Mouse (Mus musculus) monocyte, adult 59 days (primary cell): ENCODE measurements around the gene Pou2f1. TPM values are rescaled to one million over a fixed set of nuclear protein-coding genes. Genes with fewer than 3 reads are reported as not detected.

Experiments used
- total RNA-seq, 2 experiments: library from RNA; stranded (reverse); gene quantifications; one replicate each; pipeline ENCODE4 v1.2.4; 2023

The Pou2f1 gene
- total RNA-seq, result 10 to 100 TPM; 19.8 to 23.1 TPM

DNA sequence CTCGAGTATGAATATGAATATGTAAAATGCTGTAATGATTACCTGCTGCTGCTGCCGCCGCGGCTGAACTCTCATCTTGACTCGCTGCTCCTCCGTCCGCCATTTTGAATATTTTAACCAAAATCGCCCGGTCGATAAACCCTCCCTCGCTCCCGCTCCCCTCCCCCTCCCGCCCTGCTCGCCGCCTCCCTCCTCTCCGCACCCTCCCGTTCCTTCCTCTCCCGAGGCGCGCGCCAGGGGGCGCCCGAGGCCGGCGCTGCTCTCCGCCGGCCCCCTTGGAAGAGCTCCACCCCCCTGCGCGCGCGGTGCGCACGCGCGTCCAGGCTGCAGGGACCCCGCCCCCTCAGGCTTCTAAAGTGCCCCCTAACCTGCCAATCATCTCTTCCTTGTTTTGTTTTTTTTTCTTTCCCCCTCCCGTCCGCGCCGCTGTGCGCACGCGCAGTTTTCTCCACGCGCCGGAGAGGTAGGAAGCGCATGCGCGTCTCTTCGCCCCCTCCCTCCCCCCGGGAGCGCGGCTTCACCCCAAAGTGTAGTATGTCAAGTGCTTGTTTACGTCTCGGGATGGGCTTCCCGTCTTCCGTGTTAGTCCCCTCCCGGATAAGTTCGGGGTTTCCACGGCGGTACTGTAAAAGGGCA lies at the start of gene Pou2f1:
Gene Pou2f1 (minus strand): TSS at position 159 of the 636 bp plus-strand sequence.

Other genes with a start within 250 kb of the Pou2f1 start
- gene Creg1, start 238.9 kb downstream of the Pou2f1 start, total RNA-seq, result 100 to 1,000 TPM; 215 to 287 TPM
- 1 to 10 TPM; 1.5 TPM for gene Cd247, start 214.0 kb downstream of the Pou2f1 start, total RNA-seq
- gene Dusp27, start 125.2 kb upstream of the Pou2f1 start, total RNA-seq, result not detected
- not detected for gene Gpa33, start 127.6 kb upstream of the Pou2f1 start, total RNA-seq
- not detected for gene Mael, start 236.1 kb upstream of the Pou2f1 start, total RNA-seq